Mouse (Mus musculus) bone marrow macrophage, adult 2 months (primary cell): ENCODE measurements around the gene Cbfa2t3. TPM values are rescaled to one million over a fixed set of nuclear protein-coding genes. Genes with fewer than 3 reads are reported as not detected.
A peak's percentile ranks its signal among the peaks of the same experiment; 100 is the strongest.

Experiments used
- H3K27ac ChIP-seq: 2 replicates; pipeline ENCODE4 v1.5.1; 2012; ENCODE audit warnings: low read depth, low read length; ENCODE audit not compliant: insufficient read depth
- H3K4me1 ChIP-seq: 2 replicates; pipeline ENCODE4 v1.6.1; 2012; ENCODE audit warnings: low read length; ENCODE audit not compliant: control insufficient read depth, insufficient read depth
- H3K4me3 ChIP-seq: 2 replicates; pipeline ENCODE4 v1.5.1; 2012; ENCODE audit warnings: mild to moderate bottlenecking, low read length, moderate library complexity; ENCODE audit not compliant: insufficient read depth
- CTCF ChIP-seq: IDR thresholded peaks from 2 replicates; pipeline ENCODE4 v1.5.1; 2012; ENCODE audit warnings: low read depth, mild to moderate bottlenecking, low read length, moderate library complexity
- POLR2A ChIP-seq: IDR thresholded peaks from 2 replicates; pipeline ENCODE4 v1.6.1; 2012; ENCODE audit warnings: mild to moderate bottlenecking, low read depth, low read length, borderline replicate concordance
- polyA plus RNA-seq: library from polyadenylated mRNA; stranded (reverse); fragments of >200 nt; gene quantifications from 2 replicates; pipeline ENCODE4 v1.2.4, GENCODE M21; 2012; ENCODE audit not compliant: missing spikeins, insufficient read depth, insufficient read length

Gene Cbfa2t3
- polyA plus RNA-seq, 1 experiment = 0.95 TPM

GRCm38 (mm10) chr8:122705901-122706561, 7.1 kb upstream of the Cbfa2t3 start:
- Histone ChIP-seq H3K27ac (no peak overlapping the region), H3K4me3 (no peak overlapping the region), H3K4me1 (peaks cover 3% of the 10 kb centered on the region; the same call in 1 of the 2 replicates)
- no peak for TF ChIP-seq CTCF

DNA sequence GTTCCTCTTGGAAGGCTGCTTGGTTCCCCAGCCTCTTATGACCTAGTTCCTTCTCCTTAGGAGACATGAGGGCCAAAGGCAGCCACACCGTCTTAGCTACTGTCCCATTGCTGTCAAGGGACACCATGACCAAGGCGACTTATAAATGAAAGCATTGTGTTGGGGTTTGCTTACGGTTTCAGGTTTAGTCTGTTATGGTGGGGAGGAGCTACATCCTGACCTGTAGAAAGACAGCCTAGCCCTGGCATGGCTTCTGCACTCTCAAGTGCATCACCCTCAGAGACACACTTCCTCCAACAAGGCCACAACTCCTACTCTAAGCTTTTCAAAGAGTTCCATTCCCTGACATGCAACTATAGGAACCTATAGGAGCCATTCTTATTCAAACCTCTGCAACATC, 5.7 kb upstream of the Cbfa2t3 start:
- TF ChIP-seq CTCF (no peak), POLR2A (no peak)
- Histone ChIP-seq H3K27ac (no peak overlapping the region), H3K4me1 (peaks cover 13% of the 10 kb centered on the region), H3K4me3 (no peak overlapping the region)

DNA sequence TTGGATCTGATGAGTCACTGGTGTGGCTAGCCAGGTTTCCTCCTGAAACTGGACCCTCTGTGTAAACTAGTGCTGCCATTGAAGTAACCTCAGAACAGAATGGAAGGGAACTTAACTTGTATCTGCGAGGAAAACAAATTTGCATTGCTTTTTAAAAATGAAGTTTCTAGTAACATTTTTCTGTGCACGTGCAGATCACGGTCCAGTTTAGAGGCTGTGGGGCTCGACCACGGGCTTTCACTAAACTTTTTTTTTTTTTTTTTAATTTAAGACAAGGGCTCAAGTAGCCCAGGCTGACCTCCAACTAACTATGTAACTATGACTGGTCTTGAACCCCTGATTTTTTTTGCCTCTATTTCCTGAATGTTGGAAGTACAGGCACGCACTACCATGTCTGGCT, 4.0 kb upstream of the Cbfa2t3 start:
- peaks cover 17% of the 10 kb centered on the region for H3K4me1 ChIP-seq

DNA sequence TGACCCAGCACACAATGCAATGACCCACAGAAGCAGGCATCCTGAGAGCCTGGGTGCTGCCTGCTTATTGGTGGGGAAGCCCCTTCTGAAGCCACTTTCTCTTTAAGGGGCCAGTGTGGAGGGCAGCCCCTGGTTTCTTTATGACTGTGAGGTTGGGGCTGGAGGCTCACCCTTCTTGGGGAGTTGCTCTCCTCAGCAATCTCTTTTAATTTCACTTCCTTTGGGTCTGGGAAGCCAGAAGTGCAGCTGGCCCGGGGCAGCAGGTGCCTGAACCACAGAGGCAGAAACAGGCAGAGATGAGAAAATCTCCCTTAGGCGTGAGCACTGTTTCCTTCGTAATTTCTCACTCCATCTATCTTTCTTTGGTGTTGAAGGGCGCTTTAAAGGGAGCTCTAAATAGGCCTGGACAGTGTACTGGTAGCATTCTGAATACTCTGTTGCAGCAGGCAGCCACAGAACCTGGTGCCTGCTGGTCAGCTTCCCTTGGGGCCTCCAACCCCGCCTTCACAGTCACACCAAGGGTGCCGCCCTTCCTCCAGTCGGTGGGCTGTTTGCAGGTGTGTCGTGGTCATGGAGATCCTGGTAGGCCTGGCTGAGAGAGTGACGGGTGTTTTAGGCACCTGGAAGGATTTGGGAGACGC, 3.5 kb upstream of the Cbfa2t3 start:
- H3K27ac ChIP-seq = no peak overlapping the region
- no peak for TF ChIP-seq POLR2A
- no peak for TF ChIP-seq CTCF
- no peak overlapping the region for H3K4me3 ChIP-seq
- peaks cover 17% of the 10 kb centered on the region for H3K4me1 ChIP-seq

More for the DNA sequence above, 4.0 kb upstream of the Cbfa2t3 start:
- Histone ChIP-seq H3K4me3 (no peak overlapping the region), H3K27ac (no peak overlapping the region)
- TF ChIP-seq POLR2A (no peak), CTCF (no peak)

GRCm38 (mm10) chr8:122701441-122702185, 2.7 kb upstream of the Cbfa2t3 start:
- no peak overlapping the region for H3K4me3 ChIP-seq
- no peak overlapping the region for H3K27ac ChIP-seq
- peaks cover 17% of the 10 kb centered on the region for H3K4me1 ChIP-seq
- TF ChIP-seq CTCF (no peak), POLR2A (no peak)

- Histone ChIP-seq H3K4me1 (peaks cover 17% of the 10 kb centered on the region), H3K27ac (no peak overlapping the region), H3K4me3 (no peak overlapping the region)
- no peak for TF ChIP-seq CTCF
- TF ChIP-seq POLR2A = no peak
Measured at GRCm38 (mm10) chr8:122700628-122701027, 1.7 kb upstream of the Cbfa2t3 start.

- peak overlapping the region; percentile 30 for H3K4me3 ChIP-seq
- H3K4me1 ChIP-seq = peaks cover 17% of the 10 kb centered on the region
- TF ChIP-seq CTCF = no peak
- TF ChIP-seq POLR2A = no peak
- H3K27ac ChIP-seq = no peak overlapping the region
Measured at GRCm38 (mm10) chr8:122698254-122698768, 598 bp downstream of the Cbfa2t3 start.

GRCm38 (mm10) chr8:122697586-122697985, 1.3 kb downstream of the Cbfa2t3 start:
- Histone ChIP-seq H3K4me3 (no peak overlapping the region), H3K4me1 (peaks cover 17% of the 10 kb centered on the region), H3K27ac (no peak overlapping the region)
- TF ChIP-seq POLR2A (no peak), CTCF (no peak)

DNA sequence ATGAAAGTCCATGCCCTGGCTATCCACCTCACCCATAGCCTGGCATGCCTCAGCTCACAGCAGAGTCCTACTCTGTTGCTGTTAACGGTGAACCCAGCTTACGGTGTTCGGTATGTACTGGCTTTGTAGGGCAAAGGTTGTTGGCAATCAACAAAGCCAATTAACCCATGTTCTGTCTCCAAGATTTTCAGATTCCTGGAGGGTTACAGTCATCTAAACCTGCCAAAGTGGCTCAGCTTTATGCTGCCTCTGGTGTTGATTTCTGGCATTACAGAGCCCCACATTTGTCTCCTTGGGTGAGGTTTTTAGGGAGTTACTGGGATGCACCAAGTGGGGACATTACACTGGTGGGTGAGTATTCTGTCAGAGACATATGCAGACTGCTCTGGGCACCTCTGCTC, 1.7 kb downstream of the Cbfa2t3 start:
- Histone ChIP-seq H3K4me3 (no peak overlapping the region), H3K27ac (no peak overlapping the region), H3K4me1 (peaks cover 16% of the 10 kb centered on the region)
- TF ChIP-seq POLR2A (no peak), CTCF (no peak)
